Mouse (Mus musculus): Measurements from ENCODE around the gene Rbbp9. TPM values are rescaled to one million over a fixed set of nuclear protein-coding genes. Genes with fewer than 3 reads are reported as not detected.

Rbbp9 gene
- 2.6 TPM for total RNA-seq (2023)

DNA sequence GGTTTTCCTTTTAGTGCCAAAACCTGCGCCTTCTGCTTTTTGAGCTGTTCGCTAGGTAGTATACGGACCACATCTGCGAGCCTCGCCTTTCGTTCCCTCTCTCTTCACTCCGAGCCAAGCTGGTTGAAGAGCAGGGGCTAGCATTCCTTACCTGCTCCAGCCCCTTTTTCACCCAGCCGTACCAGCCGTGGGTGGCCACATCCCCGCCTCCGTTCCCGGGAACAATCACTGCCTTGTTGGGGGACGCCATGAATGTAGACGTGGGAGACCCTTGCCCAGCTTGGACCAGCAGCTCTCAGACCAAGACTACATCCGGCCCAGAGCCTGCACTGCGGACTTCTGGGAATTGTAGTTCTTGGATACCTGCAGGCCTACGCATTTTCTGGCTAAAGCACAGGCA, at the start of gene Rbbp9:
Gene Rbbp9 (minus strand): TSS at position 341 of the 400 bp plus-strand sequence.

GRCm38 (mm10) chr2:144599831-144600687, 49.4 kb upstream of the Rbbp9 start, which contains the start of gene Dtd1:
Gene Dtd1, plus strand, starts transcription at chr2:144599897.

GRCm38 (mm10) chr2:144593951-144594651, 43.4 kb upstream of the Rbbp9 start, which contains the start of gene Smim26:
Gene Smim26, plus strand, starts transcription at chr2:144594054.

DNA sequence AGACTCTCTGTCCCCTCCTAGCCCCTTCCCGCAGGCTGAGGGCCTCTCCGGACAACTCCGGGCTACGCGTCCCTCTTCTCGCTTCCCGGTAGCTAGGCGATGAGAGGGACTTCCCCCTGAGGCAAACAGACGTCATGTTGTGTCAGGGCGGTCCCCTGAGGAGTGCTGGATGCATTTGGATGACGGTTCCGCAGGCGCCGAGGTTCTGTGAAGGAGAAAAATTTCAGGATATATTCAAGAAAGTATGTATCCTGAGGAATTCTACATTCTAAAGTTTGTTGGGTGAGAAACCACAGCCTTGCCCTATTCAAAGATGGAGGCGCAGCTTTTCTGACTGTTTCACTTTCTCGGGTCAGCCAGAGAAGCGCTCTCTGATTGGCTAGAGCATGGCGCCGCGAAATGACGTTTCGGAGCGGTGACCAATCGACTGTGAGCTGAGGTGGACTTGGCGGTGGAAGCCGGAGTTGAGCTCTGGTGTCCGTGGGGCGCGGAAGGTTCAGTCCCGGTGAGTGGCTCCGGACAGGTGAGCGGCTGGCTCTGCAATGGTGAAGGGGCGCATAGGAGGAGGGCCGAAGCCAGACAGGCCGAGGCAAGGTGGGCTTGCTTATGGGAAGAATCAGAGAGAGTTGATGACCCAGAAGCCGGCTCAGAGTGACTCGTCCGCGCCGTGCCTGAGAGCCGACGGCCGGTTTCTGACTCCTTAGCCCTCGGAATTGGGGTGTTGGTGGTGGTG, 5.3 kb upstream of the Rbbp9 start, which contains the start of gene Sec23b:
Gene Sec23b (plus strand): TSS at position 410 of the 733 bp plus-strand sequence.

GRCm38 (mm10) chr2:144526981-144527820, 23.5 kb downstream of the Rbbp9 start, which contains the start of the genes Dzank1 and Polr3f:
Gene Dzank1, minus strand, starts transcription at chr2:144527414.
Gene Polr3f, plus strand, starts transcription at chr2:144527718.

Other genes with a start within 250 kb of the Rbbp9 start
- gene Ovol2, start 218.7 kb downstream of the Rbbp9 start, total RNA-seq (2023): not detected
- 30.7 TPM for gene Kat14, start 181.9 kb downstream of the Rbbp9 start, total RNA-seq (2023)
- not detected for gene Pet117, start 181.9 kb downstream of the Rbbp9 start, total RNA-seq (2023)
- 0.97 TPM for gene Dzank1, start 23.5 kb downstream of the Rbbp9 start, total RNA-seq (2023)
- gene Polr3f, start 23.2 kb downstream of the Rbbp9 start, total RNA-seq (2023): 40.3 TPM
- gene Sec23b, start 5.4 kb upstream of the Rbbp9 start, total RNA-seq (2023): 66.7 TPM
- 10.5 TPM for gene Smim26, start 43.2 kb upstream of the Rbbp9 start, total RNA-seq (2023)
- 25.9 TPM for gene Dtd1, start 49.0 kb upstream of the Rbbp9 start, total RNA-seq (2023)